Mouse (Mus musculus): ENCODE results near the gene Cep350.

Cep350 gene

DNA sequence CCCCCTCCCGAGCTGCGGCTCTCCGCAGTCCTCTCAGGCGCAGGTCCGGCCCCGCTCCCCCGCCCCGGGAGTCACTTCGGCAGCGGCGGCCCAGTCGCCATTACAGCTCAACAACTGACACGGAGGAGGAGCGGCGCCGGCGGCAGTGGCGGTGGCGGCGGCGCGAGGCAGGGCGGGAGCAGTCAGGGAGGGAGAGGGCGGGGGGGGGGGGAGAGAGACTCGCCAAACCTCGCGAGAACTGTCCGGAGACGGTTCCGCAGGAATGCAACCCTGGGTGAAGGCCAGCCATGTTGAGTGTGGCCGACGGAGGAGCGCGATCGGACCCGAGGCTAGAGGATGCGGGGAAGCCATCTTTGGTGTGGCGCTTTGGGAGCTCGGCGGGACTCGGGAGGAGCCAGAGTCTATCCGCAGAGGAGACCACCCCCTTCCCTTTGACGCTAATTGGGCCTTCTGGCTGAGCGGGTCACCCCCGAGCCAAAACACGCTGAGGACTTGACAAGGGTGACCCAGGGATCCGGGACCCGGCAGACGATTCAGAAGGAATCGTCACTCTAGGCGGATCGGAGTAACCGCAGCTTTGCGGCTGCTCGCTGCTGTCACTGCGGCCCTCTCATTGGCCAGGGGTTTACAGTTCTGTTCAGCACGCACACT is at the start of gene Cep350:
Gene Cep350, minus strand, starts transcription at position 188 of the 651 bp plus-strand sequence.
- peak; percentile 97 for ATAC-seq (ENCODE audit: insufficient number of reproducible peaks, low FRiP score, low TSS enrichment)

DNA sequence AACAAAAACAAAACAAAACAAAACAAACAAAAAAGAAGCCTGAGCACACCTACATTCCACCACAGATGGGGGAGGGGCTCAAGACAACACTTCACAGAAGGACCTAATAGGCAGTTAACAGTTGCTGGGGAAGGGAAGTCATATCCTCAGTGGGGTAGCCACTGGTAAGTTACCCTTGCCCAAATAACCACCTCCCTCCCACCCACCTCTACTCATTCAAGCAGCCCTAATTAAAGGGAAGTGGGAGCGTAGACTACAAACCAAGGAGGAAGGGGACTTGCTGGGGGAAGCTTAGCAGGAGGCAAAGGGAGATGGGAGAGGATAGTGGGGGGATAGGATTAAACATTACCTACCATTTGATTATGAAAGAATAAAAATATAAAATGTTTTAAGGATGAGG is 47.3 kb upstream of the Cep350 start:
- no peak for ATAC-seq (ENCODE audit: insufficient number of reproducible peaks, low FRiP score, low TSS enrichment)

DNA sequence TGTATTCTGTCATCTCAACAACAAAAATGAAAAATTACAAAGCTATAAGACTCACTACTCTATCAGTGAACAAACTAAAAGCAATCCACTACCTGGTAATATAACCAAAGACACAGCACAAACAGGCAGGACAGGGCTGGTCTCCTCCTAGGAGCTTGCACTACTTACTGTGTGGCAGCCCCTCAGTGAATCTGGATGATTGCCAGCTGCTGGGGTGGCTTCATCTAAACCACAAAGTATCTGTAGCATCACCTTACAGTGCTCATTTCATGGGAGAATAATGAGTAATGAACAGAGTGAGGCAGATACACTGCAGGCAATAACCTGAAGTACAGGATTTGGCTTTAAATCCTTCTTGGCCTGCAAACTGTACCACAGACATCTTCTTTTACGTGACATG is 46.7 kb upstream of the Cep350 start:
- no peak for ATAC-seq (ENCODE audit: insufficient number of reproducible peaks, low FRiP score, low TSS enrichment)

DNA sequence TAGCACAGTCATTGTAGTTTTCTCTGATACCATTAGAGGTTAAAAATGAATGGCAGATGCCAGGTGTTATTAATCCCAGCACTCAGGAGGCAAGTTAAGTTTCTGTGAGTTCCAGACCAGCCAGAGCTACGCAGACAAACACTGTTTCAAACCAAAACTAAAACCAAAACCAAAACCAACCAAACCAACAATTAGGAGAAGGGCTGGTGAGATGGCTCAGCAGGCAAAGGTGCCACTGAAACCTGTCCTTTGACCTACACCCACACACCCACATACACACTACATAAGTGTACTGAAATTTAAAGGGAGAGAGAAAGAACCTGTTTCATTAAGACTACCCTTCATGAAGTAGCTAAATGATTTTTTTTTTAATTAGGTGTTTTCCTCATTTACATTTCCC is 35.9 kb upstream of the Cep350 start:
- no peak for ATAC-seq (ENCODE audit: insufficient number of reproducible peaks, low FRiP score, low TSS enrichment)

DNA sequence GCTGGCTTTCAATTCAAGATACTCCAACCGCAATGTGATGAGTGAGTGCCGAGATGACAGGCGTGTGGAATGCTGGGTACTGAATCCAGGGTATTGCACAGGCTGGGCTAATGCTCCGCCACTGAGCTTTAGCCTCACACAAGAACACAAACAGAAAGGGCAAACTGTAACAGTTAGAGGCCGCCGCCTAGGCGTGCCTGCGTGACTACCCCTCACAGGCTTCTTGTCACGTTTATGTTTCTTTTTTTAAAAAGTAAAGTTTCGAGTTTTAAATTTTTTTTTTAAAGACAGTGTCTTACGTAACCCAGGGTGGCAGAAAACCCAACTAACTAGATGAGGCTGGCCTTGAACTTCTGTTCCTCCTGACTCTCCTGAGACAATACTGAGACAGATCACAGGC is 32.9 kb upstream of the Cep350 start:
- no peak for ATAC-seq (ENCODE audit: insufficient number of reproducible peaks, low FRiP score, low TSS enrichment)

DNA sequence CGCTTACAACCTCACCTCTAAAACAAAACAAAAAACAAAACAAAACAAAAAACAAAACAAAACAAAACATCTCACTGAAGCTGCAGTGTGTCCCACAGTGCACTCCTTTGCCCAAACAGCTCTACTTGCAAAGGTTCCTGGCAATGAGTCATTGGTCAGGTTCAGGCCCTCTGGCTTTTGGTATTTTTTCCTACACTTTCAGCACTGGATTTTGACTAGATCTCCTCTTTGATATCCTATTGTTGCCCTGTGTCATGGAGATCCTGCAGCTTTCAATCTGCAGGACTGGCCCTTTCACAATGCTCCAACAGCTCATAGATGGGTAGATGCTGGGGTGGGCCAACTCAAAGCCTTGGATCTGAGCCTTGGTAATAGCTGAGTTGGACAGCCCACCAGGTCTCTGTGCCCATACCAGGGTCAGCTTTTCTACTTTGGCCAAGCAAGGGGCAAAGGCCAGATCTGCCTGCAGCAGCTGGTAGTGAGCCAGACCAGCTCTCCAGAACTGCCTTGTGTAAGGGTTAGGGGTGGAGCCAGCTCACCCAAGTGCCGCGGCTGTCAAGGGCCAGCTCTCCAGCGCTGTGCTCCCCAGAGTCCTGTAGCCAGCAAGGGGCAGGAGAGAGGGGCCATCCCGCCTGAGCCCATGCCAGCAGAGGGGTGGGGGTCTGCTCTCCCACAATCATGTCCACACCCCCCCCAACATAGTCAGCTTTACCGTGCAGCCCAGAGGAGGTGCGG is 30.3 kb upstream of the Cep350 start:
- peak; percentile 36; the same call in 1 of the 2 replicates for ATAC-seq (ENCODE audit: insufficient number of reproducible peaks, low FRiP score, low TSS enrichment)

DNA sequence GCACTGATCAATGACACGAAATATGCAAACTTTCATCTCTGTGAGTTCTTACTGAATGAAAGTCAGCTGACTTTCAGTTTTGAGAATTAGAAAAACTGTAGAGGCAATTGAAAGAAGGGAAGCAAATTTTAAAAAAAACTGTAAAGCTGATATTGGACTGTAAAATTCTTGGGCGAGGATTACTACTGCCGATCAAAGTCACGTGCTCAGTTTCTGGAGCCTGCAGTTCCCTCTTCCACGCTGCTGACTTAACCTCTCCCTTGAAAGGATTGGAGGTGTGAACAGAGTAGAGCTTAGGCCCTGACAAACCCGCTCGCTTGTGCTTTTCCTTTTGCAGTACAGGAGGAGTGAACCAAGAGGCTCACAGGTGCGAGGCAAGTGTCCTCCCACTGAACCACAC is 29.3 kb upstream of the Cep350 start:
- no peak for ATAC-seq (ENCODE audit: insufficient number of reproducible peaks, low FRiP score, low TSS enrichment)

DNA sequence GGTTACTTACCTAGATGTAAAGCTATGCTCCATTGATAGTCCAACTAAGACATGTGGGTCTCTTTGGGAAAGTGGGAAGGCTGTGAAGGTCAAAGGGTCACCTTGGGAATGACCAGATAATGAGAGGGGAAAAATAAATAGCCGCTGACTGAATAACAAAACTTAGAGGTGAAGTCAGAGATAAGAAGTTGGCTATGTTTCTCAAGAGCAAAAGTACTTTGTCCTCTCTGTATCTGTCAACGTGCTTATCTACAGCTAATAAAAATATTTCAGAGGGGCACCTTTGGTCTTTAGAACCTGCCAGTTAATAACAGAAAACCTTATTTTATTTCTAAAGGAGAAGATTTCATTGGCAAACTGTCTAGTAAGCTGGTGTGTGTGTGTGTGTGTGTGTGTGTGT is 22.6 kb upstream of the Cep350 start:
- no peak for ATAC-seq (ENCODE audit: insufficient number of reproducible peaks, low FRiP score, low TSS enrichment)

DNA sequence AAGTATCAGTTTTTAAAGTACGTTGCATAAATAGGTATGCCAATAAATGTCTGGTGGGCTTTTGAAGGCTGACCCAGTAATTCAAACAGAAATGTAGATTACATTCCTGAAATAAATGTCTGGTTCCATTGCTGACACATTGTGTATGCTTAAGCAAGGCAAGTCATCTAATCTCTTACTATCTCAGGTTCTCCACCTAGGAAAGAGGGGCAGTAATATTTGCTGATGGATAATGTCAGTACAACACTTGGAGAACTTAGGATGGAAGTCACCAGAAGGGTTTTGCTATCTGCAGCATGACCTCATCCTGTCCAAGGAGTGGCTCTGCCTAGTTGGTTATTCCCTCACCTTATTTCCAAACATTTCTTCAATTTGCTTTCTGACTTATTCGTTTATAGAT is 21.5 kb upstream of the Cep350 start:
- ATAC-seq (ENCODE audit: insufficient number of reproducible peaks, low FRiP score, low TSS enrichment): no peak

DNA sequence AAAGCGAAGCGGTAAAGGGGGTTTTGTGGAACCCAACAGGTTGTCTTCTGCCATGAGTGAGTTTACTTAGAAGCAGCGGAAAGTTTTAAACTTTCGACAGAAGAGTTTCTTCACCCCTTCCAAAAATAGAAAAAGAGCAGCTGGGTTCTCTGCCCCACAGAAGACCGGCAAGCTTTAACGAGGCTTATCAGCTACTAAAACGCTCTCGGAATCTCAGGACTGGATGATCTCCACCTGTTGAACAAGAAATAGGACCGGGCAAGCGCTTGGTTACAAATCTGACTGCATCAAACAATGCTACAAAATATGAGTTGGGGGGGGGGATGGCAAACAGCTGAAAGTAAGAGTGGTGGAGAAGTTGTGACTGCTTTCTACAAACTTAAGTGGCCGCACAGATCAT is 17.3 kb upstream of the Cep350 start:
- no peak for ATAC-seq (ENCODE audit: insufficient number of reproducible peaks, low FRiP score, low TSS enrichment)

DNA sequence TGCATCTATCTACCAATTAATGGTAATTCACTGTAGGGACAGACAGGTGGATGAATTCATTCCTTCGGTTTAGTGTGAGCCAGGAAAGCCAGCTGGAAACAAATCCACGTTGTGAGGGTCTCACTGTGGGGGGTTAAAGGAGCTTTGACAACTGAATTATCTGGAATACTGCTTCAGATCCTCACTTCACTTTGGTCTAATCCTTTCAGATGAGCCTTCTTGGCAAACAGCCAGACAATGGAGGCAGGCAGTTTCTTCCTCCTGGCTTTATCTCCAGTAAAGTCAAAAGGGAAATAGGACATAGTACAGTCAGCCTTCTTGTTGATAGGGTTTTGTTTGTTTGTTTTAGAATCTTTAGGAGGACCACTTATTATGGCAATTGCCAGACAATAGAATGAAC is 16.3 kb upstream of the Cep350 start:
- ATAC-seq (ENCODE audit: insufficient number of reproducible peaks, low FRiP score, low TSS enrichment): no peak

DNA sequence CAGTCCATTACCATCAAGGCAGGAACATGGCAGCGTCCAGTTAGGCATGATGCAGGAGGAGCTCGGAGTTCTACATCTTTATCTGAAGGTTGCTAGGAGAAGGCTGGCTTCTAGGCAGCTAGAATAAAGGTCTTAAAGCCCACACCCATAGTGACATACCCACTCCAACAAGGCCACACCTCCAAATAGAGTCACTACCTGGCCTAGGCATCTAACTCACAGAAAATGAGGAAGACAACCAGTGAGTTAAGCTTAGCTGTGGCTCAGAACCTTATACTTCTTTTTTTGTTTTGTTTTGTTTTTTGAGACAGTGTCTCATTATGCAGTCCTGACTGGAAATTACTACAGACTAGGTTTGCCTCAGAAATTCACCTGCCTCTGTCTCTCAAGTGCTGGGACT is 14.6 kb upstream of the Cep350 start:
- no peak for ATAC-seq (ENCODE audit: insufficient number of reproducible peaks, low FRiP score, low TSS enrichment)

DNA sequence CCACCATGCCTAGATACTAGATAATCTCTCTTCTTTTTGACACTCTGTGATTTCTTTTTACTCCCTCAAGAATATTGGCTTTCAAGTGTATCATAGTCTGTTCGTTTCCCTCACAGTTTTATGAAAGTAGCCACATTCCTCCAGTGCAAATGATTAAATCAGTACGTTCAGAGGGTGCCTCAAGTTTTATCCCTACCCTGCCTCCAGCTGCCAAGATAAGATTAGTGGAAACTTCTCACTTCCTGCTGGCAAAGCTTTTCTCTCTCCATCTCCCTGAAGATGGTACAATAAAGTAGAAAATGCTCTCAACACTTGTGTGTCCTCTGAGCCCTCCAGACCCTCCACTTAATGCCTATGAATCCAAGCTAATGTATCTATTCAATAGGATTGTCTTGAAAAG is 1.9 kb upstream of the Cep350 start:
- ATAC-seq (ENCODE audit: insufficient number of reproducible peaks, low FRiP score, low TSS enrichment): no peak

DNA sequence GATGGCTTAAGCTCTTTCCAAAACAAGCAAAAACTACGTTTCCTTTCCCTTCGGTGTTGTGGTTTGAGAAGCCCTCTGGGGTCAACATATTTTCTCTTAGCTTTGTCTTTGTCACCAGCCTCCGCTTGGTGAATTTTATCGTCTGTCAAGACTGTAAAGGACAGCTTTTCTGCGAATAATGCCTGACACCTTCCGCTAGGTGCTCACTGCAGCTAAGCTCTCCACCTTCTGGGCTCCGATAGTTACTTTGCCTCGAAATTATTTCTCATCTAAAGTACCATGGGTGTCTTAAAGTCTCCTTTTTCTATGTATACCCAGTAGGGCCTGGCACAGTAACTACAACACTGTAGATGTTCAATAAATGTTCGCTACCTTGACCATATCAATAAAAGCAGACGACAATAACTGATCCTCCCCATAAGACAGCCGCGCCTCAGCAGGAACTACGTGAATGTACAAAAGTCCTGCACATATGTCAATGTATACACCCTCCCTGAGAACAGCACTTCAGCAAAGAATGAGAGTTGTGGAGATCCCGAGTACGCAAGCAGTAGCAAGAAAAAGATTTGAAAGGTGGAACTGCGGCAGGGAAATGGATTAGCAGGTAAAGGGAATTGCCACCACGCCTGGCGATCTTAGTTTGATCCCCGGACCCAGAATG is 794 bp upstream of the Cep350 start:
- peak; percentile 38 for ATAC-seq (ENCODE audit: insufficient number of reproducible peaks, low FRiP score, low TSS enrichment)

DNA sequence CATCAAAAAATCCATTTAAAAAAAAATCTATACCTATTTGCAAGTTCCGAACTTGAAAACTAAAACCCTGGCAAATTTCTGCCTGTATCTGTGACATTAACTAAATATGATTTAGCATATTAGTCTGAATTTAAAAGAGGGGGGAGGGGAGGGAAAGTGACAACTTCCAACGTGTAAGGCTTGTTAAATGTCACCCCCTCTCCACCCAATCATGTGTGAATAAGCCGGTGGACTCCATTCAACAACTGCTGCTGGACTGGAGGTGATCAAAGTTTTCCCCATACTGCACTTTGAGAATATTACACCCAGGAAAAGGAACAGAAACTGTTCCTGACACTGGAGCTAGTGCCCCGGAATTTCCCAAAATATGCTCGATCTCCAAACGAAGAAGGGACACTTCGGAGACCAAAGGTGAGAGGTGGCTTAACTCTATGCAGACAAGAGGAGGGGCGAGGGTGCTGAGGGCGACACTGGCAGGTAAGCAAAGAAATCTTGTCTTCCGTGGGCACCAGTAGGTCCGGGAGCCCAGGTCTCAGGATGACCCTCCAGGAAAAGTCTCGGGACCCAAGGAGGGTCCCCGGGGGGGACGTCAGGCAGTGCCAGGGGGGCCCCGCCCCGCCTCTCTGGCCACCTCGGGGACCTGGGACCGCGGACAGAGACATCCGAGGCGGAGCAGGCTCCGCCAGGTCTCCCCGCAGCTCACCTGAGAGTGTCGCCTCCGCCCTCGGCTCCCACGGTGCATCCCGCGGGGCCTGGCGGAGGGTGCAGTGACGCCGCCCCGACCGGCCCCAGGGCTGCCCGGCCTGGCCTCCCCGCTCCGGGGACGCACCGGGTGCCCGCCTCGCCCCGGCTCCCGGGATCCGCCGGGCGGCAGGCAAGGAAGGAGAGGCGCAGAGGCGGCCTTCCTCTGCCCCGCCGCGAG is 648 bp downstream of the Cep350 start:
- peak; percentile 57 for ATAC-seq (ENCODE audit: insufficient number of reproducible peaks, low FRiP score, low TSS enrichment)

DNA sequence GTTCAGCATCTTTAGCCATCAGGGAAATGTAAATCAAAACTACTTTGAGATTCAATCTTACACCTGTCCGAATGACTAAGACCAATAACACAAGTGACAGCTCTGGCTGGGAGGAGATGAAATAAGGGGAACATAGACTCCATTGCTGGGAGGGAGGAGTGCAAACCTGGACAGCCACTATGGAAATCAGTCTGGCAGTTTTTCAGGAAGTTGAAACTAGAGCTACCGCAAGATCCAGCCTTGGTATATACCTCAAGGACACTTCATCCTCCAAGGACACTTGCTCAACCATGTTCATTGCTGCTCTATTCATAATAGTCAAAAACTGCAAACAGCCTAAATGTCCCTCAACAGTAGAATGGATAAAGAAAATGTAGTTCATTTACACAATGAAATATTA is 23.9 kb downstream of the Cep350 start:
- no peak for ATAC-seq (ENCODE audit: insufficient number of reproducible peaks, low FRiP score, low TSS enrichment)

DNA sequence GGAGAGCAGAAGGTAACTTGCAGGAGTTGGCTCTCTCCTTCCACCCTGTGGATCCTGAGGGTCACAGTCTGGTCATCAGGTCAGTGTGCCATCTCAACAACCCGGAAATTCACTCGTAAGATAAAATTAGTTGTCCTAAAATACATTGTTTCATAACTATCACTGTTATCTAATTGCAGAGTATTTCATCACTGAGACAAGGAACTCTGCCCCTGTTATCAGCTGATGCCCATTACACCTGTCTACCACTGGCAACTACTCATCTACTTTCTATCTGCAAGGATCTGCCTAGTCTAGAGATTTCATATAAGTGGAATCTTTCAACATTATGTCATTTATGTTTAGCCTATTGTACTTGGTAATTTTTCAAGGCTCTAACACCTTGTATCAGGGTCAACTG is 28.7 kb downstream of the Cep350 start:
- no peak for ATAC-seq (ENCODE audit: insufficient number of reproducible peaks, low FRiP score, low TSS enrichment)

DNA sequence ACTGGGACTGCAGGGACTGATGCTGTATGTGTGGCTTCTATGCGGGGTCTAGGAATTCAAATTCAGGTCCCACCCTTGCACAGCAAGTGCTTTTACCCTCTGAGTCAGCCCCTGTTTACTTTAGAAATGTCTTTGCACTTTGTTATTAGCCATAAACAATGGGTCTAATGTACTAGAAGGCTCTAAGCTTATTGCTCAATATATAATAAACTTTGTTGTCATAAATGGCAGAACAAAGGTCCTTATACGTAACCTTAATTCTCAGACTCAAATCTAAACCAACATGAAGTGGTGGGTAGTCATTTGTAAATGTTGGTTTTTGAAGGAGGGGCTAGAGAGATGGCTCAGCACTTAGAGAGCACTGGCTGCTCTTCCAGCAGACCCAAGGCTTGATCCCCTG is 35.6 kb downstream of the Cep350 start:
- ATAC-seq (ENCODE audit: insufficient number of reproducible peaks, low FRiP score, low TSS enrichment): no peak

DNA sequence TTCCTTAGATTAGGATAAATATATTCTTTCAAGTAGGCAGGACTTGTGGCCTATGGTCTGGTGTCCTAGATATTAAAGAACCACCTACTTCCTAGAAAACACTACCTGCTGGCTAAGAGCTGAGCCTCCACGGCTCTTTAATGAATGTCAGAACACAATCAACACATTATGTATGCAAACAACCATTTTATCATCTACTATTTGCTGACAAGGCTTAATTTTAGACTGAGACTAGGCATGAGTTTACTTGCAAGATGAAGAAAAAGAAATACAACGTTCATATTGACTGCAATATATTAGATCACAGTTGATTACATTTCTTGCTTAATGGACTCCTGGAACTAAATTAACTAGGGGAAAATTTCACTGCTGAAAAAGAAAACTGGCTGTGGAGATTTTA is 38.4 kb downstream of the Cep350 start:
- ATAC-seq (ENCODE audit: insufficient number of reproducible peaks, low FRiP score, low TSS enrichment): no peak

DNA sequence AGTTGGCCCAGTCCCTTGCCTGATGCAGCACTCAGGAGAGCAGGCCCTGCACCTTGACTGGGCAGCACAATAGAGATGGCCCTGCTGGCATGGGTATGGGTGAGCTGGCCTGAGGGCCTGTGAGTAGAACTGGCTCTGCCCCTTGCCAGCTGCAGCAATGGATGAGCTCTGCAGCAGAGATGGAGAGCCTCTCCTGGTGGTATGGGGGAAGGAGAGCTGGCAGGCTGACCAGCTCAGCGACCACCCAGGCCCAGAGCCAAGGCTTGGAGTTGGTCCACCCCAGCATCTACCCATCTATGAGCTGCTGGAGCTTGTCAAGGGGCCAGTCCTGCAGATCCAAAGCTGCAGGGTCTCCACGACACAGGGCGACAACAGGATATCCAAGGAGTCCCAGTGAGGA is 69.5 kb downstream of the Cep350 start:
- ATAC-seq (ENCODE audit: insufficient number of reproducible peaks, low FRiP score, low TSS enrichment): no peak

DNA sequence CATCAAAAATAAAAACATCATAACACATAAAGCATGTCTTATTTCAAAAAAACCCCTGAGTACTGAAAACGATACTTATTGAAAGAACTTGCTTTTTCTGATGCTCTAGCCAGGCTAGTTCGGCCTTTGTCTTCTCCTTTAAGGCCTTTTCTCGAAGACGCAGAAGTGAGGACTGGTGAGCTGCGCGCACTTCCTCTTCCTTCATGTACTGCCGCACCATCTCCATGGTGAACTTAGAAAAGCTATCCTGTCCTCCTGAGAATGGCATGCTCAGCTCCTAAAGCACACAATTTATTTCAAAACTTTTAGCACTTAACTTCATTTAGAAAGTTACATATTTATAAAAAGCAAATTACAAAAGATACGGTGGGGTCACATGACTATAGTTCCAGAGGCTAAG is 71.7 kb downstream of the Cep350 start:
- no peak for ATAC-seq (ENCODE audit: insufficient number of reproducible peaks, low FRiP score, low TSS enrichment)

Measured in cerebellum, adult (tissue).